Mouse (Mus musculus) granulocyte monocyte progenitor cell, adult 5-6 weeks (primary cell): Measurements from ENCODE around the gene Thsd7b. TPM values are rescaled to one million over a fixed set of nuclear protein-coding genes. Genes with fewer than 3 reads are reported as not detected.
A peak's percentile ranks its signal among the peaks of the same experiment; 100 is the strongest.

Experiments
- ATAC-seq: replicated peaks from 2 replicates; pipeline ENCODE4 v1.8.0; 2016; ENCODE audit warnings: mild to moderate bottlenecking, moderate TSS enrichment, inconsistent platforms; ENCODE audit not compliant: poor library complexity, severe bottlenecking
- total RNA-seq, 2 experiments: library from RNA; stranded (forward) in 1 of 2; stranded (reverse) in 1 of 2; fragments of 200-712, 200-1000 nt in 1 of 2; fragments of >200 nt in 1 of 2; fragmentation: Nextera tagmentation in 1 of 2; gene quantifications; 2 replicates each; pipeline ENCODE4 v1.2.3; 2014 to 2017

Thsd7b gene
- total RNA-seq (2014; fragmentation: Nextera tagmentation) (not detected in 2 replicates), total RNA-seq (2017) (not detected in 2 replicates)

- peak; percentile 56 for ATAC-seq
Observed at GRCm38 (mm10) chr1:129272982-129273937, at the start of gene Thsd7b. Thsd7b (plus strand) TSS chr1:129273302.

GRCm38 (mm10) chr1:129244292-129244691 is 28.8 kb upstream of the Thsd7b start:
- peak; percentile 56; the same call in 1 of the 2 replicates for ATAC-seq

- no peak for ATAC-seq
Observed at GRCm38 (mm10) chr1:129250704-129251443, 22.2 kb upstream of the Thsd7b start.

- no peak for ATAC-seq
Observed at GRCm38 (mm10) chr1:129266684-129267083, 6.4 kb upstream of the Thsd7b start.

- no peak for ATAC-seq
Observed at GRCm38 (mm10) chr1:129304173-129304572, 31.1 kb downstream of the Thsd7b start.

- peak; percentile 68 for ATAC-seq
Observed at GRCm38 (mm10) chr1:129324388-129324787, 51.3 kb downstream of the Thsd7b start.

GRCm38 (mm10) chr1:129324798-129325197 is 51.7 kb downstream of the Thsd7b start:
- ATAC-seq: peak; percentile 76

GRCm38 (mm10) chr1:129356631-129357030 is 83.5 kb downstream of the Thsd7b start:
- ATAC-seq: no peak

GRCm38 (mm10) chr1:129357378-129357777 is 84.3 kb downstream of the Thsd7b start:
- no peak for ATAC-seq

- no peak for ATAC-seq
Observed at GRCm38 (mm10) chr1:129363368-129363767, 90.3 kb downstream of the Thsd7b start.

GRCm38 (mm10) chr1:129364828-129365227 is 91.7 kb downstream of the Thsd7b start:
- no peak for ATAC-seq

GRCm38 (mm10) chr1:129365590-129365989 is 92.5 kb downstream of the Thsd7b start:
- ATAC-seq: no peak

- ATAC-seq: no peak; the same call in 1 of the 2 replicates
Observed at GRCm38 (mm10) chr1:129386479-129386878, 113.4 kb downstream of the Thsd7b start.

- no peak for ATAC-seq
Observed at GRCm38 (mm10) chr1:129411584-129411983, 138.5 kb downstream of the Thsd7b start.

- ATAC-seq: no peak
Observed at GRCm38 (mm10) chr1:129421581-129421980, 148.5 kb downstream of the Thsd7b start.

- ATAC-seq: no peak
Observed at GRCm38 (mm10) chr1:129464414-129464813, 191.3 kb downstream of the Thsd7b start.

- no peak for ATAC-seq
Observed at GRCm38 (mm10) chr1:129473504-129473903, 200.4 kb downstream of the Thsd7b start.

GRCm38 (mm10) chr1:129484266-129485031 is 211.3 kb downstream of the Thsd7b start:
- ATAC-seq: no peak

GRCm38 (mm10) chr1:129491136-129491535 is 218.0 kb downstream of the Thsd7b start:
- peak; percentile 65 for ATAC-seq

- ATAC-seq: no peak
Observed at GRCm38 (mm10) chr1:129493929-129494328, 220.8 kb downstream of the Thsd7b start.
